Mouse (Mus musculus): ENCODE measurements around the gene Gbx1. TPM values are rescaled to one million over a fixed set of nuclear protein-coding genes. Genes with fewer than 3 reads are reported as not detected.

Gbx1 gene
- polyA plus RNA-seq, 1 experiment from 2014 or later = 0.02 TPM

GRCm38 (mm10) chr5:24523806-24524205 lies 3.2 kb downstream of the Gbx1 start:
- Histone ChIP-seq H3K36me3 (no peaks in the 10 kb centered on the region), H3K27ac (no peak overlapping the region)
- 47% methylated on average over 8 of the region's 8 CpGs for WGBS (ENCODE audit: insufficient replicate concordance)

DNA sequence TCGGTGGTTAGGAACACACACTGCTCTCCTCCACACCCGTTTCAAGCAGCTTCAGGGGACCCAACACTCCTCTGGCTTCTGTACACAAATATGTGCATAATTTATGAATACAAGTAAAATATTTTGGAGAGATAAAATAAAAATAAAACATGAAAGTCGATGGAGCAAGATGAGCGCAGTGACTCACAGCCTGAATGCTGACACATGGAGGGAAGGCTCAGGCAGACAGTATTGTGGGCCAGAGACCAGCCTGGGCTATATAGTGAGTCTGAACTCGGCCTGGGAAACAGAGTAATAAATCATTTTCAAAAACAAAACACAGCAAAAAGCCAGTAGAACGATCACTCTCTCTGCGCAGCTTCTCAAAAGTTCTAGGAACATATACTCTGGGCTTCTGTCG lies 5.6 kb downstream of the Gbx1 start:
- no peak for ATAC-seq (ENCODE audit: low read depth)
- no peak overlapping the region for H3K9ac ChIP-seq
- H3K4me1 ChIP-seq (replicated peaks) = peaks cover 3% of the 10 kb centered on the region; the same call in 1 of the 2 replicates
- WGBS (ENCODE audit: insufficient replicate concordance) = 48% methylated on average over 8 of the region's 8 CpGs
- H3K27me3 ChIP-seq = peaks cover 84% of the 10 kb centered on the region
- no peaks in the 10 kb centered on the region for H3K9me3 ChIP-seq (replicated peaks)
- H3K4me3 ChIP-seq (replicated peaks) = no peak overlapping the region
- no peak for DNase-seq
- H3K4me2 ChIP-seq = no peak overlapping the region
- H3K36me3 ChIP-seq = no peaks in the 10 kb centered on the region
- H3K27ac ChIP-seq = no peak overlapping the region

More at GRCm38 (mm10) chr5:24523806-24524205, 3.2 kb downstream of the Gbx1 start:
- Histone ChIP-seq H3K9me3 (replicated peaks) (no peaks in the 10 kb centered on the region), H3K9ac (no peak overlapping the region), H3K4me2 (no peak overlapping the region), H3K4me3 (replicated peaks) (no peak overlapping the region), H3K27me3 (peaks cover 88% of the 10 kb centered on the region), H3K4me1 (replicated peaks) (peaks cover 8% of the 10 kb centered on the region)
- ATAC-seq (ENCODE audit: low read depth) (no peak), DNase-seq (no peak)

DNA sequence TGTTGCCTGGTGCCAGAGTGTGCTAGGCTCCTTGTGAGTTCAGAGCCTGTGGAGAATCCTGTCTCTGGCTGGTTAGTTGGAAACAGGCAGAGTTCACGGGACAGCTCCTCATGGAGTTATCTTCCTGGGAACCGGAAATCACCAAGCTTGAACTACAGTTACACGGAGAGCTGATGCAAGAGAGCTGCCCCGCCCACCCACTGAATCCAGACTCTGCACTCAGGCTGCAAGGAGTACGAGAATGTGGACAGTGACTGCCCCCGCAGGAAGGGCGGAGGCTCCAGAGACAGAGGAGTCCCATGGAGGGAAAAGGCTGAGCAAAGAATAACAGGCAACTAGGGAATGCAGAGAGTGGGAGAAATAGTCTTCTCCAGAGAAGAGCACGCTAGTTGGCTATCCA lies 14.7 kb downstream of the Gbx1 start:
- Histone ChIP-seq H3K4me2 (no peak overlapping the region), H3K4me3 (replicated peaks) (no peak overlapping the region), H3K9ac (no peak overlapping the region), H3K27me3 (peaks cover 35% of the 10 kb centered on the region), H3K27ac (no peak overlapping the region), H3K9me3 (replicated peaks) (0 out of 2 replicates have a peak, but pooled peaks cover 5% of the 10 kb centered on the region), H3K36me3 (no peaks in the 10 kb centered on the region), H3K4me1 (replicated peaks) (no peaks in the 10 kb centered on the region)
- no peak for DNase-seq
- ATAC-seq (ENCODE audit: low read depth) = 0 out of 2 replicates have a peak, but pooled peaks have one; percentile 34
- WGBS (ENCODE audit: insufficient replicate concordance) = 44% methylated on average over 8 of the region's 8 CpGs

DNA sequence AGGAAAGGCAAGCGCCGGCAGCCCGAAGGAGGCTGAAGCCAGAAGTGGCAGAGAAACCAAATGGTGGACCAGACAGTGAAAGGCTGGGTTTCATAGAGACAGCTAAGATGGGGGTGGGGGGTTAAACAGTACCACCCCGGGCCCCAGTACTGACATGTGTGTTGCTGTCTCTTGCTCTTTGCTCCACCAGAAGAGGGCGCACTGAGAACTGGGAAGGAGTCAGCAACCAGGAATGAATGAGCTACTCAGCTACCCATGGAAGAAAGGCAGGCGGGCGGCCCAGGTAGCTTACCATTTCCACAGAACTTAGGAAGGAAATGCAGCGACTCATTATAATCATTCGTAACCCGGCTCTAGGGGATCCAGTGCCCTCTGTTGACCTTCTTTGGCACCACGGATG lies 16.4 kb downstream of the Gbx1 start:
- H3K9ac ChIP-seq = no peak overlapping the region
- H3K4me3 ChIP-seq (replicated peaks) = no peak overlapping the region
- H3K4me1 ChIP-seq (replicated peaks) = 0 out of 2 replicates have a peak, but pooled peaks cover 2% of the 10 kb centered on the region
- H3K27ac ChIP-seq = no peak overlapping the region
- 41% methylated on average over 11 of the region's 11 CpGs for WGBS (ENCODE audit: insufficient replicate concordance)
- H3K27me3 ChIP-seq = peaks cover 31% of the 10 kb centered on the region; the same call in 1 of the 2 replicates
- DNase-seq = no peak
- ATAC-seq (ENCODE audit: low read depth) = no peak
- no peaks in the 10 kb centered on the region for H3K36me3 ChIP-seq
- 0 out of 2 replicates have a peak, but pooled peaks cover 5% of the 10 kb centered on the region for H3K9me3 ChIP-seq (replicated peaks)
- H3K4me2 ChIP-seq = no peak overlapping the region

- Histone ChIP-seq H3K4me2 (no peak overlapping the region), H3K4me1 (replicated peaks) (peaks cover 17% of the 10 kb centered on the region), H3K36me3 (no peaks in the 10 kb centered on the region), H3K9me3 (replicated peaks) (0 out of 2 replicates have a peak, but pooled peaks cover 5% of the 10 kb centered on the region), H3K4me3 (replicated peaks) (no peak overlapping the region), H3K27ac (no peak overlapping the region), H3K27me3 (peaks cover 30% of the 10 kb centered on the region), H3K9ac (no peak overlapping the region)
- ATAC-seq (ENCODE audit: low read depth) = no peak
- WGBS (ENCODE audit: insufficient replicate concordance) = 78% methylated on average over 7 of the region's 7 CpGs
- no peak for DNase-seq
Measured at GRCm38 (mm10) chr5:24508406-24508805, 18.6 kb downstream of the Gbx1 start.

DNA sequence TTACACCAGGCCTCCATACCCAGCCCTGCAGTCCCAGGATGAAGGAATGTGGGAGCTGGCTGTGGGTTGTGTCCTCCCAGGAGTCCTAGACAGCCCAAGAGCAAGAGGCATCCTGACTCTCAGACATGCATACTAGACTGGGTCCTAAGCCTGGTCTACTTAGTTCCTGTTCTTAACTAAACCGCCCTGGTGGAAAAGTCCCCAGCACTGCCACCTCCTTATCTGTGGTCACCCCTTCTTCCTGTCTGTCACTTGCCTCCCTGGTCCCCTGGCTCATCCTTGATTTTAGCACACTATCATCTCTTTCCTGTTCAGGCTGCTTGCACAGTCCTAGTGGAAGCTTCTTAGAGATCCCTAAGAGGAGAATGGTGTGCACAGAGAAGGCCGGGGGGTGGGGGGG lies 21.5 kb downstream of the Gbx1 start:
- WGBS (ENCODE audit: insufficient replicate concordance) = 10% methylated on average over 2 of the region's 2 CpGs
- H3K4me3 ChIP-seq (replicated peaks) = no peak overlapping the region
- ATAC-seq (ENCODE audit: low read depth) (peak; percentile 46), DNase-seq (no peak)
- H3K27ac ChIP-seq = no peak overlapping the region
- H3K27me3 ChIP-seq = peaks cover 22% of the 10 kb centered on the region
- peaks cover 18% of the 10 kb centered on the region for H3K36me3 ChIP-seq
- H3K4me2 ChIP-seq = no peak overlapping the region
- peaks cover 17% of the 10 kb centered on the region for H3K4me1 ChIP-seq (replicated peaks)
- no peak overlapping the region for H3K9ac ChIP-seq
- H3K9me3 ChIP-seq (replicated peaks) = 0 out of 2 replicates have a peak, but pooled peaks cover 5% of the 10 kb centered on the region

DNA sequence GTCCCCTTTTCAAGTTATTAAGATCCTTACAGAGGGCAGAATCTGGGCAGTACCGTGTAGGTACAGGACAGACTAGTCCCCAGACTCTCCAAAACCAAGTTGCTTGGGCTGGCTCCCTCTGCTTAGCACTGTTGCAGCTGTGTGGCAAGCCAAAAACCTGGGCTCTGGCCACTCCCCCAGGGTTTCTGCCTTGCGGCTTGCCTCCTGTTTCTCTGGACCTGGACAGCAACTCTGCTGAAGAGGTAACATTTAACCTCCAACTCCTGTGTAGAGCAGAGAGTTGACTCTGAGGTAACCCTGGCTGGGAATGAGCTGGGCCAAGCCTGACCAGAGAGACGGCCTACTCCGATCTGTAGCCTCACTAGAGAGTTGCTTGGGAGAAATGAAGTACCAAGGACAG lies 24.2 kb downstream of the Gbx1 start:
- Histone ChIP-seq H3K4me2 (no peak overlapping the region), H3K9ac (no peak overlapping the region), H3K4me1 (replicated peaks) (peaks cover 17% of the 10 kb centered on the region), H3K27me3 (peaks cover 21% of the 10 kb centered on the region), H3K4me3 (replicated peaks) (no peak overlapping the region), H3K27ac (no peak overlapping the region), H3K9me3 (replicated peaks) (no peaks in the 10 kb centered on the region), H3K36me3 (peaks cover 45% of the 10 kb centered on the region)
- no peak for DNase-seq
- WGBS (ENCODE audit: insufficient replicate concordance) = 78% methylated on average over 4 of the region's 4 CpGs
- ATAC-seq (ENCODE audit: low read depth) = no peak

- Histone ChIP-seq H3K9ac (no peak overlapping the region), H3K9me3 (replicated peaks) (no peaks in the 10 kb centered on the region), H3K4me2 (no peak overlapping the region), H3K27me3 (peaks cover 17% of the 10 kb centered on the region), H3K27ac (no peak overlapping the region), H3K4me3 (replicated peaks) (no peak overlapping the region), H3K4me1 (replicated peaks) (peaks cover 17% of the 10 kb centered on the region), H3K36me3 (peaks cover 59% of the 10 kb centered on the region)
- WGBS (ENCODE audit: insufficient replicate concordance) = 81% methylated on average over 11 of the region's 11 CpGs
- ATAC-seq (ENCODE audit: low read depth) = no peak
- DNase-seq = no peak
Measured at GRCm38 (mm10) chr5:24500851-24501250, 26.2 kb downstream of the Gbx1 start.

GRCm38 (mm10) chr5:24499113-24499512 lies 27.9 kb downstream of the Gbx1 start:
- no peaks in the 10 kb centered on the region for H3K9me3 ChIP-seq (replicated peaks)
- no peak overlapping the region for H3K4me2 ChIP-seq
- H3K9ac ChIP-seq = no peak overlapping the region
- DNase-seq (no peak), ATAC-seq (ENCODE audit: low read depth) (no peak)
- 88% methylated on average over 10 of the region's 10 CpGs for WGBS (ENCODE audit: insufficient replicate concordance)
- H3K27me3 ChIP-seq = peaks cover 1% of the 10 kb centered on the region; the same call in 1 of the 2 replicates
- no peak overlapping the region for H3K4me3 ChIP-seq (replicated peaks)
- no peaks in the 10 kb centered on the region for H3K4me1 ChIP-seq (replicated peaks)
- H3K27ac ChIP-seq = no peak overlapping the region
- H3K36me3 ChIP-seq = peaks cover 72% of the 10 kb centered on the region

- no peak overlapping the region for H3K9ac ChIP-seq
- H3K27ac ChIP-seq = no peak overlapping the region
- H3K27me3 ChIP-seq = no peaks in the 10 kb centered on the region
- H3K9me3 ChIP-seq (replicated peaks) = no peaks in the 10 kb centered on the region
- H3K36me3 ChIP-seq = peaks cover 87% of the 10 kb centered on the region
- no peak for ATAC-seq (ENCODE audit: low read depth)
- H3K4me2 ChIP-seq = no peak overlapping the region
- no peak for DNase-seq
- WGBS (ENCODE audit: insufficient replicate concordance) = 82% methylated on average over 12 of the region's 12 CpGs
- no peaks in the 10 kb centered on the region for H3K4me1 ChIP-seq (replicated peaks)
- H3K4me3 ChIP-seq (replicated peaks) = no peak overlapping the region
Measured at GRCm38 (mm10) chr5:24497526-24497925, 29.5 kb downstream of the Gbx1 start.

GRCm38 (mm10) chr5:24496756-24497155 lies 30.2 kb downstream of the Gbx1 start:
- no peak overlapping the region for H3K4me2 ChIP-seq
- no peak overlapping the region for H3K9ac ChIP-seq
- H3K4me1 ChIP-seq (replicated peaks) = no peaks in the 10 kb centered on the region
- peaks cover 89% of the 10 kb centered on the region for H3K36me3 ChIP-seq
- DNase-seq (no peak), ATAC-seq (ENCODE audit: low read depth) (no peak)
- no peak overlapping the region for H3K4me3 ChIP-seq (replicated peaks)
- H3K27me3 ChIP-seq = no peaks in the 10 kb centered on the region
- no peak overlapping the region for H3K27ac ChIP-seq
- 79% methylated on average over 6 of the region's 6 CpGs for WGBS (ENCODE audit: insufficient replicate concordance)
- H3K9me3 ChIP-seq (replicated peaks) = no peaks in the 10 kb centered on the region

GRCm38 (mm10) chr5:24495019-24495418 lies 32.0 kb downstream of the Gbx1 start:
- no peaks in the 10 kb centered on the region for H3K9me3 ChIP-seq (replicated peaks)
- H3K9ac ChIP-seq = no peak overlapping the region
- H3K27ac ChIP-seq = no peak overlapping the region
- peaks cover 89% of the 10 kb centered on the region for H3K36me3 ChIP-seq
- DNase-seq (no peak), ATAC-seq (ENCODE audit: low read depth) (no peak)
- H3K4me3 ChIP-seq (replicated peaks) = no peak overlapping the region
- no peaks in the 10 kb centered on the region for H3K4me1 ChIP-seq (replicated peaks)
- no peaks in the 10 kb centered on the region for H3K27me3 ChIP-seq
- no peak overlapping the region for H3K4me2 ChIP-seq
- WGBS (ENCODE audit: insufficient replicate concordance) = 88% methylated on average over 15 of the region's 15 CpGs
